Mouse (Mus musculus) forebrain, embryonic 12.5 days (tissue): ENCODE measurements at regions not wholly inside any gene's neighbourhood (a gene's known extent, or its start where the extent isn't known, plus 50 kb on each side); places are given as distances from the start of the nearest gene placed in this dataset.

Experiments
- ATAC-seq: fragments of 200-750 bp; cut with Nextera tagmentation; 2 replicates; pipeline ENCODE4 v1.8.0; 2017; ENCODE audit warnings: moderate TSS enrichment; ENCODE audit not compliant: low FRiP score
- H3K27ac ChIP-seq: fragments of 300-500 bp; sonication (generic); 2 replicates; pipeline ENCODE4 v1.5.1; 2016; ENCODE audit warnings: mild to moderate bottlenecking
- H3K27me3 ChIP-seq: fragments of 300-500 bp; sonication (generic); 2 replicates; pipeline ENCODE4 v1.6.1; 2016; ENCODE audit warnings: mild to moderate bottlenecking
- H3K36me3 ChIP-seq: fragments of 300-500 bp; sonication (generic); replicated peaks from 2 replicates; pipeline ENCODE4 v1.6.1; 2016; ENCODE audit warnings: mild to moderate bottlenecking
- H3K4me1 ChIP-seq: fragments of 300-500 bp; sonication (generic); 2 replicates; pipeline ENCODE4 v1.6.1; 2016
- H3K4me2 ChIP-seq: fragments of 300-500 bp; sonication (generic); 2 replicates; pipeline ENCODE4 v1.6.1; 2016; ENCODE audit warnings: mild to moderate bottlenecking, moderate library complexity
- H3K4me3 ChIP-seq: fragments of 300-500 bp; sonication (generic); replicated peaks from 2 replicates; pipeline ENCODE4 v1.5.1; 2016; ENCODE audit warnings: mild to moderate bottlenecking
- H3K9ac ChIP-seq: fragments of 300-500 bp; sonication (generic); 2 replicates; pipeline ENCODE4 v1.6.1; 2016; ENCODE audit warnings: mild to moderate bottlenecking
- H3K9me3 ChIP-seq: fragments of 300-500 bp; sonication (generic); 2 replicates; pipeline ENCODE4 v1.6.1; 2016
- WGBS: fragments of 180-500 bp; shearing (Covaris S2); methylation state at CpG from one replicate; pipeline ENCODE4 v1.1.7; 2016; 5-methylcytosine and 5-hydroxymethylcytosine counted together

DNA sequence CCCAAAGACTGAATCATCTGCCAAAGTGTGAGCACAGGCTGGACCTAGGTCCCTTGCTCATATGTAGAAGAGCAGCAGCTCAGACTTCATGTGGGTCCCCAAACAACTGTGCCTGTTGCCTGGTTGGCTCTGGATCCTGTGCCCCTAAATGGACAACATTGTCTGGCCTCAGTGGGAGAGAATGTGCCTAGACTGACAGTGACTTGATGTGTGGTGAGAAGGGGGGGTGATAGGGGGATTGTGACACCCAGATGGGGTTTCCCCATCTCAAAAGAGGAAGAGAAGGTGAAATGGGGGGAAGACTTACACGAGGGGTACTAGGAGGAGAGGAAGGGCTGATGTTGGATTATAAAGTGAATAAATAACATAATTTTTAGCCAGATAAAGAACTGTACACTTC, 640.2 kb upstream of the B3galt2 start:
- Histone ChIP-seq H3K27ac (no peak overlapping the region), H3K9me3 (no peaks in the 10 kb centered on the region), H3K4me1 (no peaks in the 10 kb centered on the region), H3K27me3 (no peaks in the 10 kb centered on the region), H3K4me2 (no peak overlapping the region), H3K9ac (no peak overlapping the region), H3K36me3 (no peaks in the 10 kb centered on the region), H3K4me3 (no peak overlapping the region)
- 76% methylated on average over 1 of the region's 1 CpGs for WGBS
- ATAC-seq: no peak

- Histone ChIP-seq H3K27ac (no peak overlapping the region), H3K9me3 (no peaks in the 10 kb centered on the region), H3K4me1 (no peaks in the 10 kb centered on the region), H3K27me3 (no peaks in the 10 kb centered on the region), H3K4me3 (no peak overlapping the region), H3K9ac (no peak overlapping the region), H3K36me3 (no peaks in the 10 kb centered on the region), H3K4me2 (no peak overlapping the region)
- WGBS: 85% methylated on average over 3 of the region's 3 CpGs
- no peak for ATAC-seq
These were observed 639.4 kb upstream of the B3galt2 start for GRCm38 (mm10) chr1:143001112-143001511.

- H3K36me3 ChIP-seq: no peaks in the 10 kb centered on the region
- H3K4me2 ChIP-seq: no peak overlapping the region
- no peak overlapping the region for H3K27ac ChIP-seq
- H3K4me3 ChIP-seq: no peak overlapping the region
- H3K4me1 ChIP-seq: no peaks in the 10 kb centered on the region
- no peaks in the 10 kb centered on the region for H3K27me3 ChIP-seq
- WGBS: 84% methylated on average over 3 of the region's 3 CpGs
- ATAC-seq: no peak
- H3K9me3 ChIP-seq: no peaks in the 10 kb centered on the region
- no peak overlapping the region for H3K9ac ChIP-seq
These were observed 634.4 kb upstream of the B3galt2 start for GRCm38 (mm10) chr1:143006045-143006444.

DNA sequence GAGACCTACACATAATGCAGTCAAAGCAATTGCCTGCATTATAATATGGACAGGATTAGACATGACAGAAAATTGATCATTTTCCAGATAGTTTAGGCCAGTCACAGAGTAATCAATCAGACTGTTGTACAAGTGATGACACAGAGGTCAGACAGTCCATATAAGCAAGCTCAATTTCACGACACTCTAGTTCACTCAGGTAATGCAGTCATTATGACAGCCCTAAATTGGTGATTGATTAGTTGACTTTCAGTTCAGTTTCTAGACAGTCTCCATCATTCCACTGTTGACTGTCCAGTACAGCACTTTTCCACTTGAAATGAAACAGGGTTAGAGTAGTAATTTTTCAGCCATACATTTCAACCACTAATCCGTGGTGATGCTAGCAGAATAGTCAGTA, 620.5 kb upstream of the B3galt2 start:
- no peaks in the 10 kb centered on the region for H3K9me3 ChIP-seq
- no peaks in the 10 kb centered on the region for H3K27me3 ChIP-seq
- no peak overlapping the region for H3K9ac ChIP-seq
- no peak overlapping the region for H3K4me3 ChIP-seq
- H3K27ac ChIP-seq: no peak overlapping the region
- H3K4me2 ChIP-seq: no peak overlapping the region
- 0 out of 2 replicates have a peak, but pooled peaks have one; percentile 20 for ATAC-seq
- 85% methylated on average over 2 of the region's 2 CpGs for WGBS
- H3K4me1 ChIP-seq: no peaks in the 10 kb centered on the region
- H3K36me3 ChIP-seq: no peaks in the 10 kb centered on the region

- ATAC-seq: no peak
- no peak overlapping the region for H3K9ac ChIP-seq
- 71% methylated on average over 2 of the region's 2 CpGs for WGBS
These were observed 587.3 kb upstream of the B3galt2 start for GRCm38 (mm10) chr1:143053161-143053560.

DNA sequence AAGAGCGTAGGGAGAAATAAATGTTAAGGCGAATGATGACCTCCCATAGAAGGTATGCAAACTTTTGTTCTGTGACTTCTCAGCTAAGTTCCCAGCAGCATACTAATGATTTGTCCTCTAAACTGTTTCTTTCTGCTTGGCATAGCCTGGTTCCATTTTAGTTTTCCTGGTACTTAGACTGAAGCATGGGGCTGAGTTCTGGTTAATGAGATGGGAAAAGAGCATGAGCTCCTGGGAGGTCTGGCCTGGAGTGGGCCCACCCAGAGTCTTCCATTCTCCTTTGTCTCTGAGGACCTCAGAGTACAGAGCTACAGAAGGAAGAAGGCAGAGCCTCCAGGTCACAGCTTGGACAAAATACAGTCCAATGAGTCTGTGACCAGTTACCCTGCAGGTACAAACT, 586.9 kb upstream of the B3galt2 start:
- 90% methylated on average over 2 of the region's 2 CpGs for WGBS
- Histone ChIP-seq H3K36me3 (no peaks in the 10 kb centered on the region), H3K27ac (no peak overlapping the region), H3K4me1 (no peaks in the 10 kb centered on the region), H3K9ac (no peak overlapping the region), H3K4me2 (no peak overlapping the region), H3K9me3 (no peaks in the 10 kb centered on the region), H3K27me3 (no peaks in the 10 kb centered on the region), H3K4me3 (no peak overlapping the region)
- no peak for ATAC-seq

More at GRCm38 (mm10) chr1:143053161-143053560, 587.3 kb upstream of the B3galt2 start:
- no peak overlapping the region for H3K4me2 ChIP-seq
- H3K9me3 ChIP-seq: no peaks in the 10 kb centered on the region
- no peak overlapping the region for H3K4me3 ChIP-seq
- no peak overlapping the region for H3K27ac ChIP-seq
- no peaks in the 10 kb centered on the region for H3K27me3 ChIP-seq
- no peaks in the 10 kb centered on the region for H3K4me1 ChIP-seq
- H3K36me3 ChIP-seq: no peaks in the 10 kb centered on the region

DNA sequence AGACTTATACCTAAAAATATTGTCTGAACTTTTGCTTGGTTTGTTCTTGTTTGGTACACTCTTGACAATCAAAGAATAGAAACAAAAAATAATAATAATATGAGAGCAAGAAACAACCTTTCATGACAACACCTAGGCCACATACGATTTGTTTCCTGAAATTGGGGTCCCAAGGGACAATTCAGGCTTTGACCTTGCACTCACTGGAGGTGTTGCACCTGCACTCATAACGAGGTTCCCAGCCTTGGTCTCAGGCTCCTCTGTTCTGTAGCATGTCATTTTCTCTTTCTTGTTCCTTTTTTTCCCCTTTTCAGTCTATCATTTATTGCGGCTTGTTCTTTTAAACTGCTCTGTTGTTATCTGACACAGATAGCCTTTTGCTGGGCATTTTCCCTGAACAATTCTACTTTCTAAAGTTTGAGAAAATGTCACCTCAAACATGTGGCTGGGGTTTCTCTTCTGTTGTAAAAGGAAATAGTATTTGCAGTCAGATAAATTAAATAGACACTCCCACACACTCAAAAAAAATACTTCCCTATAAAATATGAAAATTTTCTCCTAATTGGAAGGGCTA, 585.9 kb upstream of the B3galt2 start:
- no peak overlapping the region for H3K27ac ChIP-seq
- H3K36me3 ChIP-seq: no peaks in the 10 kb centered on the region
- peaks cover 1% of the 10 kb centered on the region; the same call in 1 of the 2 replicates for H3K4me1 ChIP-seq
- no peaks in the 10 kb centered on the region for H3K9me3 ChIP-seq
- no peak overlapping the region for H3K9ac ChIP-seq
- H3K4me2 ChIP-seq: no peak overlapping the region
- H3K4me3 ChIP-seq: no peak overlapping the region
- ATAC-seq: no peak
- H3K27me3 ChIP-seq: no peaks in the 10 kb centered on the region
- 69% methylated on average over 3 of the region's 3 CpGs for WGBS

GRCm38 (mm10) chr1:143060698-143061576, 579.5 kb upstream of the B3galt2 start:
- Histone ChIP-seq H3K27ac (no peak overlapping the region), H3K4me1 (peaks cover 3% of the 10 kb centered on the region; the same call in 1 of the 2 replicates), H3K9ac (no peak overlapping the region), H3K27me3 (no peaks in the 10 kb centered on the region), H3K9me3 (no peaks in the 10 kb centered on the region), H3K36me3 (no peaks in the 10 kb centered on the region), H3K4me3 (no peak overlapping the region), H3K4me2 (no peak overlapping the region)
- 27% methylated on average over 4 of the region's 4 CpGs for WGBS
- ATAC-seq: peak; percentile 77

DNA sequence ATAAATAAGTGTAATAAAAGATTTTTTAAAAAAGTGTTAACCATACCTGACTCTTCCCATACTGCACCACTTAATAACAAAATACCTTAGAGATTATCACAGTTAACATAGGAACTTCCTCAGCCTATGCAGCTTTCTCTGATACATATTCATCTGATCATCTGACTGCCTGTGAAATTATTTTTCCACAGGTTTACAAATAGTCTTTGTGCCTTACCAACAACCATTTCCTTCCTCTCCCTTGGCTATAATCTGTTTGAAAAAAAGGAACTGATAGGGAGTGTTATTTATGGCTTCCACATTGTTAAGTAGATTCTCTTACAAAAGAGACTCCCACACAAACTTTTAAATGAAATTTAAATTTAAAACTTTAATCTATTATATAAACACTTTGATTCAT, 575.0 kb upstream of the B3galt2 start:
- no peak for ATAC-seq
- Histone ChIP-seq H3K27me3 (no peaks in the 10 kb centered on the region), H3K9ac (no peak overlapping the region)

GRCm38 (mm10) chr1:143071781-143072382, 568.6 kb upstream of the B3galt2 start:
- ATAC-seq: no peak
- Histone ChIP-seq H3K4me3 (no peak overlapping the region), H3K4me2 (no peak overlapping the region), H3K27ac (no peak overlapping the region), H3K27me3 (no peaks in the 10 kb centered on the region), H3K36me3 (no peaks in the 10 kb centered on the region), H3K4me1 (no peaks in the 10 kb centered on the region), H3K9me3 (no peaks in the 10 kb centered on the region), H3K9ac (no peak overlapping the region)
- WGBS: 49% methylated on average over 3 of the region's 3 CpGs

More for the DNA sequence above, 575.0 kb upstream of the B3galt2 start:
- Histone ChIP-seq H3K4me1 (no peaks in the 10 kb centered on the region), H3K27ac (no peak overlapping the region), H3K4me2 (no peak overlapping the region), H3K36me3 (no peaks in the 10 kb centered on the region), H3K4me3 (no peak overlapping the region), H3K9me3 (no peaks in the 10 kb centered on the region)

DNA sequence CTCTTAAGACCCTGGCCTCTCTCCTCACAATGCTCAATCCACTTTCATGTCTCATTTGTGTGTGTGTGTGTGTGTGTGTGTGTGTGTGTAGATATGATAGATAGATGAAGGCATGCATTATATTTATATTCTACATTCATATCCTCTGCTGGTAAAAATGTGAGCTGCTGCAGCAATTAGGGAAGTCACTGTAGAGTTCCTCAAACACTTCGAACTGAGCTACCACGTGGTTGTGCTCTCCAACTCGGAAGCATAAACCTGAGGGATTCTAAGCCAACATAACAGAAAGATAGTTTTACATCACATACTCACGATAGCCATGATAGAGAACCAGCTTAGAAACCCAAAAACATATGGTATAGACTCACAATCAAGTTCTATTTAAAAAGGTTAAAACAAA, 565.5 kb upstream of the B3galt2 start:
- no peak for ATAC-seq
- H3K27ac ChIP-seq: no peak overlapping the region
- H3K4me2 ChIP-seq: no peak overlapping the region
- H3K9ac ChIP-seq: no peak overlapping the region
- WGBS: 86% methylated on average over 4 of the region's 4 CpGs
- H3K27me3 ChIP-seq: no peaks in the 10 kb centered on the region
- H3K36me3 ChIP-seq: no peaks in the 10 kb centered on the region
- no peaks in the 10 kb centered on the region for H3K9me3 ChIP-seq
- H3K4me3 ChIP-seq: no peak overlapping the region
- no peaks in the 10 kb centered on the region for H3K4me1 ChIP-seq

DNA sequence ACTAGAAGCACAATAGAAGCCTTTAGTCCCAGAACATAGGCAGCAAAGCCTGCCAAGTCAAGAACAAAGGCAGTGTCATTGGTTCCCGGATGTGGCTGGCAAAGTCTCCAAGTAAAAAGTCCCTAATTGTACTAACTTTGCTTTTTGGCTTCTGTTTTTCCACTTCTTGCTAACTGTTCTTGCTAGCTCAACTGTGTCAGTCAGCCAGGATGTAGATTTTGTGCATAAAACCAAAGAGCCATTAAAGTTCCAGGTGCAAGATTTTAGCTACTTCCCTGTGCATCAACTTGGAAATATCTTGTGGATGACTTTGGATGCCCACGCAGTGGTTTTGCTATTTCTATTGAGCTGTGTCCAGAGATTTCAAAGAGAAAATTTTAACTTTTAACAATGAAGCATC, 560.0 kb upstream of the B3galt2 start:
- Histone ChIP-seq H3K4me1 (no peaks in the 10 kb centered on the region), H3K4me2 (no peak overlapping the region), H3K9me3 (no peaks in the 10 kb centered on the region), H3K9ac (no peak overlapping the region), H3K36me3 (no peaks in the 10 kb centered on the region), H3K27me3 (no peaks in the 10 kb centered on the region), H3K27ac (no peak overlapping the region), H3K4me3 (no peak overlapping the region)
- 76% methylated on average over 2 of the region's 2 CpGs for WGBS
- no peak for ATAC-seq
